In the genomic region with DNA sequence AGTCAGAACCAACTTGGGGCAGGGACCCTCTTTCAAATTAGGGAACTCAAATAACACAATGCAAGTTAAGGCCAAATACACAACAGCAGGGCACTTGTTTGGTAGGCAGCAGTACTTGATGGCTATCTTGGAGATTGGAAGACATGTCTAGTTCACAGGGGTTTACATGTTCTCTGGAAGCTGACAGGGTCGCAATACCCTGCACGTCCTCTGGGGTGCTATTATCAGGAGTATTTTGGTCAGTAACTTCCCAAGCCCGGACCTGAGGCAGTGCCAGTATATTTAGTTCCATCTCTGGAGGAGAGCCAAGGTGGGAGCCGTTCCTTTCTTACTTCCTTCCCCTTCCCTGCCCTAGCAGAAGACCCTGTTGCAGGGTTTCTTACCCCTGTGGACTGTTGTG, we compare ENCODE assay signal across 11 mouse cellular contexts.
DNase-seq lines count a peak whose midpoint lies in the region; ATAC-seq and TF ChIP-seq lines count a peak whose summit lies in the region.
"Had no signal": no experiment of that assay in that cellular context is flagged by ENCODE, and none has a peak within 500 bp of the region (broad histone marks: within the 10 kb centered on the region; RNA-seq: fewer than 3 reads in every experiment).

No protein-coding gene starts in this region.

- no peaks in the 10 kb centered on the region for H3K27me3 ChIP-seq in E14TG2a.4 (ENCODE audit: insufficient read depth, low read length)
- H3K27me3 ChIP-seq: forebrain, embryonic 13.5 days; limb, embryonic 15.5 days had no signal

- DNase-seq in adrenal gland, postnatal 14 days = peak; percentile 26
- no peak for DNase-seq in adrenal gland, postnatal 10 days
- DNase-seq in layer of hippocampus, adult 11-12 months (ENCODE audit: low spot score) = peak; percentile 28
- DNase-seq in layer of hippocampus, postnatal 14 days (ENCODE audit: low spot score in 2 of 2) = no peak
- peak; percentile 28 for DNase-seq in induced T-regulatory cell, adult 2 months (ENCODE audit: low read depth)
- DNase-seq in adrenal gland, adult 8-10 months = no peak
- DNase-seq: thymus, postnatal 14 days had no signal

- no peak for ATAC-seq in inflammation-experienced regulatory T-cells, adult 6 months
- ATAC-seq: forebrain, embryonic 13.5 days had no signal

- peaks cover 100% of the 10 kb centered on the region for H3K36me3 ChIP-seq in E14TG2a.4 (ENCODE audit: insufficient read depth, low read length)

- peaks cover 4% of the 10 kb centered on the region; the same call in 1 of the 2 replicates for H3K9me3 ChIP-seq in E14TG2a.4 (ENCODE audit: low read length)
- H3K9me3 ChIP-seq: forebrain, embryonic 13.5 days; limb, embryonic 15.5 days had no signal

- peak; percentile 47 for TF ChIP-seq CTCF in E14TG2a.4 (conservative IDR thresholded peaks at IDR 0.05; ENCODE audit: low read length)

- peaks cover 30% of the 10 kb centered on the region for H3K4me1 ChIP-seq in E14TG2a.4 (replicated peaks; ENCODE audit: low read depth, low read length)

- no peak overlapping the region for H3K4me3 ChIP-seq in E14TG2a.4 (replicated peaks; ENCODE audit: low read length)
- H3K4me3 ChIP-seq: forebrain, embryonic 13.5 days; limb, embryonic 15.5 days had no signal

Comparison
In these comparisons a context has a peak if more than half of its experiments do, and no peak if none do; other contexts are left out.
1. DNase-seq: peak in adrenal gland, postnatal 14 days (single experiment), layer of hippocampus, adult 11-12 months (single experiment) and induced T-regulatory cell, adult 2 months (single experiment); none in adrenal gland, postnatal 10 days (single experiment), layer of hippocampus, postnatal 14 days (0 of 2) and adrenal gland, adult 8-10 months (single experiment).